ENCODE assay signal across 8 mouse cellular contexts in the genomic region with DNA sequence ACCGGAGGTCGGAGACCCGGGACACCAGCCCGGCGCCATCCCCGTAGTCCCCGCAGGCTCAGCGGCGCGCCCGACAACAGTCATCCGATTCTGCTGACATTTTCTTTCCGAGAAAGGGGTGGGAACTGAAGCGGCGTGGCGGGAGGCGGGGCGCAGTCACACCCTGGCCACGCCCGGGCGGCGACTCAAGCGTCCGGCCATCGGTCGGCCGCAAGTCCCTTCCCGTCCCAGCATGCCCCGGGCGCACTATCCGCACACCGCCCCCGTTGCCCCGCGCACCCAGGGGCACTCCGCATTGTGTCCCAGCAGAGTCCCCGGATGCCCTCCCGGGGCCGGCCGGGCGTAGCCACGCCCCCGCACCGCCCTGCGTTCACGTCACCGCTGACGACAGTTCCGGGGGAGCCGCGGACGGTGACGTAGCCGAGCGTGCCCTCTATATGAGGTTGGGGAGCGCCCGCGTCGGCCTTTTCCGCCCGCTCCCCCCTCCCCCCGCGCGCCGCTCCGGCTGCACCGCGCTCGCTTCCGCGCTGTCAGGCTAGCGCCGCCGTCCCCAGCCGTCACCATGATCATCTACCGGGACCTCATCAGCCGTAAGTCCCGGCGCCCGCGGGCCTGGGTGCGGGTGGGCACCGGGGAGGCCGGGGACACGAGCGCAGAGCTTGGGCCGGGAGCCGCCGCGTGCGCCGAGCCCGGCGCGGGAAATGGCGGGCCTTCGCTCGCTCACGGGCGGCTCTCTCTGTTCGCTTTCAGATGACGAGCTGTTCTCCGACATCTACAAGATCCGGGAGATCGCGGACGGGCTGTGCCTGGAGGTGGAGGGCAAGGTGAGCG. TPM values are rescaled to one million over a fixed set of nuclear protein-coding genes. Genes with fewer than 3 reads are reported as not detected.
DNase-seq lines count a peak whose midpoint lies in the region; ATAC-seq and TF ChIP-seq lines count a peak whose summit lies in the region.

TSS of gene Tpt1 (plus strand) at position 227 of the 831 bp plus-strand sequence.

- peak within 1 kb of the TSS; percentile 98 for H3K27ac ChIP-seq in cortical plate, adult 2 months (ENCODE audit: insufficient read depth, low read length)

- peak; percentile 97 to 98 for DNase-seq in gastrocnemius, adult 8-10 months (ENCODE audit: low spot score in 2 of 2)
- peak; percentile 82 for DNase-seq in hindlimb bud, embryonic 11.5 days (ENCODE audit: extremely low spot score, low read depth, low spot score)
- peak; percentile 97 to 98 for DNase-seq in left cerebral cortex, adult 8-10 months (ENCODE audit: low spot score in 2 of 2)
- DNase-seq in right cerebral cortex, postnatal 10 days (ENCODE audit: low spot score in 2 of 2), result peak; percentile 98
- peak; percentile 100 for DNase-seq in urinary bladder, postnatal 25 days (ENCODE audit: low spot score)

- peaks cover 39% of the 10 kb centered on the region for H3K36me3 ChIP-seq in megakaryocyte, embryonic 14.5 days (replicated peaks; ENCODE audit: low read length)

- peak; percentile 89 for ATAC-seq in activated CD4-positive, CD25-positive, alpha-beta regulatory T cell, adult 4 months

- H3K27me3 ChIP-seq in megakaryocyte, embryonic 14.5 days (replicated peaks), result no peaks in the 10 kb centered on the region

- peak within 1 kb of the TSS; percentile 80 for H3K4me3 ChIP-seq in cortical plate, adult 2 months (ENCODE audit: insufficient read depth, low read length)
- H3K4me3 ChIP-seq in megakaryocyte, embryonic 14.5 days (replicated peaks), result peak within 1 kb of the TSS; percentile 95

- TF ChIP-seq CTCF in cortical plate, adult 2 months (IDR thresholded peaks at IDR 0.05; ENCODE audit: extremely low read depth, insufficient read depth, low read length), result no peak

- TF ChIP-seq POLR2A in cortical plate, adult 2 months (IDR thresholded peaks at IDR 0.05; ENCODE audit: extremely low read depth, insufficient read depth, low read length), result peak; percentile 54; the same call in 1 of the 2 replicates

- H3K4me1 ChIP-seq in cortical plate, adult 2 months (ENCODE audit: control insufficient read depth, insufficient read depth, low read length), result peaks cover 8% of the 10 kb centered on the region
- H3K4me1 ChIP-seq in megakaryocyte, embryonic 14.5 days, result peaks cover 52% of the 10 kb centered on the region

- no peaks in the 10 kb centered on the region for H3K9me3 ChIP-seq in megakaryocyte, embryonic 14.5 days

RNA-seq across cellular contexts. Expression of gene Tpt1, which starts in this region (rescaled TPM):
- polyA plus RNA-seq in activated CD4-positive, CD25-positive, alpha-beta regulatory T cell, adult 4 months (2017; shearing (Covaris generic)), result 1,000 to 10,000 TPM; 1,760 to 1,971 TPM
- 840 and 847 TPM in 2 replicates for polyA plus RNA-seq in cortical plate, adult 2 months (2012; rRNA removed)
- 1,000 to 10,000 TPM; 3,387 to 4,149 (median 3,897) TPM for total RNA-seq in gastrocnemius, adult 8-10 months (2022)
- total RNA-seq in left cerebral cortex, adult 8-10 months (2022), result 1,000 to 10,000 TPM in 2 of 4 experiments, 100 to 1,000 TPM in 2; 980 to 1,027 (median 1,005) TPM
- 1,815 and 2,518 TPM in 2 replicates for polyA plus RNA-seq in megakaryocyte, embryonic 14.5 days (2012; ENCODE audit: insufficient read depth, low replicate concordance)

Comparison
In these comparisons a context has a peak if more than half of its experiments do, and no peak if none do; other contexts are left out.
1. Peak in every context shown above with its lines: DNase-seq, ATAC-seq, H3K4me3 ChIP-seq and H3K27ac ChIP-seq.